ENCODE assay signal across 18 mouse cellular contexts in the genomic region with DNA sequence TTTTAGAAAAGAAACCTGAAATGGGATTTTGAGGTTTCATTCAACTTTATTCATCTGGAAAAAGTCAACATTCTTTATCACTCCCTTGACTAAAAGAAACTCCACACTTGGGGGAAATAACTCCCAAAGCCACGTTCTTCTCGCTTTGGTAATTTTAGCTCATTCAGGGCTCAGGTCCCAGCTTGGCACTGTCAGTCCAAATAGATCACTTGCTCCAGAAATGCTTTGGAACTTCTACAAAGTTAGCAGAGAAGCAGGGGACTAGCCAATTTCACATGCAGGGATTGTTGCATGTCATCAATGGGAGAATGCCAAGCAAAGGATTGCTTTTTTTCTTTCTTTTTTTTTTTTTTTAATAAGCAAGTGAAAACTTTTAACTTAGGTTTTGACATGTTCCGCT. TPM values are rescaled to one million over a fixed set of nuclear protein-coding genes. Genes with fewer than 3 reads are reported as not detected.
A peak's percentile ranks its signal among the peaks of the same experiment; 100 is the strongest.
DNase-seq lines count a peak whose midpoint lies in the region; TF ChIP-seq lines count a peak whose summit lies in the region.
"Had no signal": no experiment of that assay in that cellular context is flagged by ENCODE, and none has a peak within 500 bp of the region (broad histone marks: within the 10 kb centered on the region; RNA-seq: fewer than 3 reads in every experiment).

No protein-coding gene starts in this region.

- no peak overlapping the region for H3K4me3 ChIP-seq in kidney, adult 2 months (ENCODE audit: insufficient read depth, low read depth, low read length)
- no peak overlapping the region for H3K4me3 ChIP-seq in embryonic fibroblast, embryonic 13.5 days (ENCODE audit: insufficient read depth, low read length)
- H3K4me3 ChIP-seq: forebrain, embryonic 12.5 days; kidney, embryonic 15.5 days; left cerebral cortex, adult 2 months; limb, embryonic 15.5 days; myocyte had no signal

- peak overlapping the region; percentile 90 for H3K27ac ChIP-seq in kidney, adult 2 months (ENCODE audit: insufficient read depth, low read depth, low read length)
- peak overlapping the region; percentile 16; the same call in 1 of the 2 replicates for H3K27ac ChIP-seq in embryonic fibroblast, embryonic 13.5 days (ENCODE audit: insufficient read depth, low read length)
- H3K27ac ChIP-seq: forebrain, embryonic 12.5 days; kidney, embryonic 15.5 days; left cerebral cortex, adult 2 months had no signal

- 53% methylated on average over 3 of the region's 3 CpGs for WGBS in kidney, adult 2 months

- no peak for TF ChIP-seq CTCF in kidney, adult 2 months (conservative IDR thresholded peaks at IDR 0.05; ENCODE audit: insufficient read depth, insufficient read length, low read depth, low read length)
- TF ChIP-seq CTCF in embryonic fibroblast, embryonic 13.5 days (IDR thresholded peaks at IDR 0.05; ENCODE audit: borderline replicate concordance, insufficient read depth, low read length) = no peak

- H3K36me3 ChIP-seq in kidney, adult 2 months (ENCODE audit: control insufficient read depth, insufficient read depth, low read length) = no peaks in the 10 kb centered on the region; the same call in 1 of the 2 replicates

- H3K27me3 ChIP-seq in kidney, adult 2 months (replicated peaks; ENCODE audit: control insufficient read depth, insufficient read depth, low read length) = no peaks in the 10 kb centered on the region
- H3K27me3 ChIP-seq: forebrain, embryonic 12.5 days; kidney, embryonic 15.5 days; limb, embryonic 15.5 days had no signal

- no peak for TF ChIP-seq POLR2A in kidney, adult 2 months (IDR thresholded peaks at IDR 0.05; ENCODE audit: low read depth, low read length)
- no peak for TF ChIP-seq POLR2A in embryonic fibroblast, embryonic 13.5 days (IDR thresholded peaks at IDR 0.05; ENCODE audit: low read depth, low read length)

- peak; percentile 14 for DNase-seq in adrenal gland, postnatal 14 days
- DNase-seq in adrenal gland, adult 8-10 months = no peak
- DNase-seq in kidney, adult 2 months = no peak
- DNase-seq in kidney, adult 8-10 months = no peak
- peak; percentile 25 for DNase-seq in heart, postnatal 25 days (ENCODE audit: low spot score)
- DNase-seq in left cerebral cortex, postnatal 14 days (ENCODE audit: low spot score in 2 of 2) = no peak
- no peak for DNase-seq in adrenal gland, postnatal 4 days (ENCODE audit: low spot score in 2 of 2)
- DNase-seq: adrenal gland, postnatal 36 days; cerebellum, postnatal 10 days; liver, postnatal 0 days; retina, postnatal 1 day had no signal

- intact Hi-C loops in heart, postnatal 25 days (cut with DNase I) = no loop called here
- intact Hi-C loops in left cerebral cortex, postnatal 14 days (cut with DNase I) = no loop called here

- peaks cover 46% of the 10 kb centered on the region for H3K4me1 ChIP-seq in kidney, adult 2 months (ENCODE audit: control insufficient read depth, insufficient read depth, low read length)
- peaks cover 8% of the 10 kb centered on the region; the same call in 1 of the 2 replicates for H3K4me1 ChIP-seq in embryonic fibroblast, embryonic 13.5 days (ENCODE audit: control insufficient read depth, insufficient read depth, low read length)

RNA-seq across cellular contexts. Expression of a gene that starts 5.2 kb away (rescaled TPM):
- total RNA-seq in adrenal gland, postnatal 14 days (2021) = 11.0 and 14.6 TPM in 2 replicates
- 10 to 100 TPM; 11.1 to 21.5 (median 14.1) TPM for total RNA-seq in adrenal gland, adult 8-10 months (2022)
- polyA plus RNA-seq in kidney, adult 2 months (2012; rRNA removed) = 24.3 and 34.2 TPM in 2 replicates
- polyA plus RNA-seq in embryonic fibroblast, embryonic 13.5 days (2011; ENCODE audit: insufficient read length, low read depth, missing spikeins) = 0.95 and 8.5 TPM in 2 replicates
- total RNA-seq in heart, postnatal 25 days (2021) = 1 to 10 TPM; 5.1 to 6.3 TPM
- 10 to 100 TPM; 19.1 to 19.3 TPM for total RNA-seq in left cerebral cortex, postnatal 14 days (2021)
- 10 to 100 TPM; 18.8 to 22.2 TPM for total RNA-seq in adrenal gland, postnatal 4 days (2021)
- total RNA-seq: megakaryocyte-erythroid progenitor cell, adult 5-6 weeks had no signal
- polyA plus RNA-seq: myocyte had no signal

Comparison
In these comparisons a context has a peak if more than half of its experiments do, and no peak if none do; other contexts are left out.
1. DNase-seq: peak in adrenal gland, postnatal 14 days (single experiment) and heart, postnatal 25 days (single experiment); none in adrenal gland, adult 8-10 months (single experiment), kidney, adult 2 months (single experiment), kidney, adult 8-10 months (0 of 2), left cerebral cortex, postnatal 14 days (0 of 2) and adrenal gland, postnatal 4 days (0 of 2).